Mouse (Mus musculus): Measurements from ENCODE around the gene St6galnac3.

DNA sequence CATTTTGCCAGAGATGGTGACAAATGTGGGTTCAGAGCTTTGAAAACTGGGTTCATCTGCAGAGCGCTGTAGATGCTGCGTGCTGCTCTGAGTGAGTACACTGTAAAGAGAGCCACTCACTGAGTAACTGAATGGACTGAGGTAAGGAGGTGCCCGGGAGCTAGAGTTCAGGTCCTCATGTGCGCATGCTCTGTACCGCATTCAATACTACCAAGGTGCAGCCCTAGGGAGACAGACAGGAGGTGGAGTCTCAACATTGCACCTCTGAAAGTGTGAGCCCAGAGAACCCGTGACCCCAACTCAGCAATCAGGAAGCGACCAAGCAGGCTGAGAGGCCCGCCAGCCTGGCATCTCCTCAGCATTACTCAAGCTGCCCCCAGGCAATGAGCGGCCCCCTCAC is 62.2 kb downstream of the St6galnac3 start:
- TF ChIP-seq CTCF (IDR thresholded peaks at IDR 0.05; ENCODE audit: borderline replicate concordance, insufficient read depth, low read length), result no peak
- TF ChIP-seq POLR2A (IDR thresholded peaks at IDR 0.05; ENCODE audit: low read depth, low read length), result no peak

Data from embryonic fibroblast, embryonic 13.5 days (primary cell).